Comparison of ENCODE assay signal across 11 mouse cellular contexts in the genomic region with DNA sequence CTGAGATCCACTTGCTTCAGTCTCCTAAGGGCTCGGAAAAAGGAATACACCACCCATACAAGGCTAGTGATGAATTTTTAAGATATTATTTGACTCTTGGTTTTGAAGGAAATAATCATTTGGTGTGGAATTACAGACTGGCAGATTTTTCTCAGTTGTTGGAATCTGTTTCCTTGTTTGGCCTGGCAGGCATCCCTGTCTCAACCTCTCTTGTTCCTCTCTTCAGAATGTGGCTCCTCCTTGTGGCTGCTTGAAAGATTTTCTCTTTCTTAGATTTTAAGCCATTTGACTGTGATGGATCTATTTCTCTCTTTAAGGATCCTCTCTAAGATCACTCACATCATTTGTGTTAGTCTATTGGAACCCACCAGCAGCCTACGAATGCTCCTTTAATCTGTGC. TPM values are rescaled to one million over a fixed set of nuclear protein-coding genes. Genes with fewer than 3 reads are reported as not detected.
DNase-seq lines count a peak whose midpoint lies in the region; ATAC-seq and TF ChIP-seq lines count a peak whose summit lies in the region.
"Had no signal": no experiment of that assay in that cellular context is flagged by ENCODE, and none has a peak within 500 bp of the region (broad histone marks: within the 10 kb centered on the region; RNA-seq: fewer than 3 reads in every experiment).

No protein-coding gene starts in this region.

- H3K4me3 ChIP-seq in liver, embryonic 14.5 days (ENCODE audit: insufficient read depth in 1 of 2, low read depth in 2 of 2, low read length in 2 of 2), result no peak overlapping the region
- H3K4me3 ChIP-seq in liver, embryonic 11.5 days (ENCODE audit: low read depth, low read length), result no peak overlapping the region
- H3K4me3 ChIP-seq: erythroblast, embryonic 14.5 days; liver, embryonic 13.5 days; stomach, embryonic 15.5 days had no signal

- no peaks in the 10 kb centered on the region for H3K9me3 ChIP-seq in liver, embryonic 14.5 days (ENCODE audit: control insufficient read depth, low read length)
- no peaks in the 10 kb centered on the region for H3K9me3 ChIP-seq in liver, embryonic 11.5 days (ENCODE audit: control insufficient read depth, low read length)
- H3K9me3 ChIP-seq: liver, embryonic 13.5 days; stomach, embryonic 15.5 days had no signal

- no peak overlapping the region for H3K4me2 ChIP-seq in liver, embryonic 14.5 days (ENCODE audit: low read depth)
- no peak overlapping the region for H3K4me2 ChIP-seq in liver, embryonic 11.5 days
- H3K4me2 ChIP-seq: liver, embryonic 13.5 days; stomach, embryonic 15.5 days had no signal

- TF ChIP-seq CTCF in liver, embryonic 14.5 days (IDR thresholded peaks at IDR 0.05; ENCODE audit: low read depth), result peak; percentile 27; the same call in 1 of the 2 replicates

- no peaks in the 10 kb centered on the region for H3K36me3 ChIP-seq in liver, embryonic 14.5 days (replicated peaks; ENCODE audit: control insufficient read depth, insufficient read depth, low read depth)
- no peaks in the 10 kb centered on the region for H3K36me3 ChIP-seq in liver, embryonic 11.5 days (ENCODE audit: control insufficient read depth, insufficient read depth, low read length)
- H3K36me3 ChIP-seq: liver, embryonic 13.5 days; stomach, embryonic 15.5 days had no signal

- peak; percentile 54 for DNase-seq in adrenal gland, postnatal 10 days
- DNase-seq in adrenal gland, postnatal 4 days (ENCODE audit: low spot score in 2 of 2), result no peak
- DNase-seq in liver, embryonic 14.5 days (ENCODE audit: low read depth in 3 of 3, low spot score in 3 of 3), result no peak
- DNase-seq in liver, embryonic 11.5 days (ENCODE audit: low spot score), result no peak
- DNase-seq in R1 (ENCODE audit: low read depth, low spot score), result peak; percentile 64
- DNase-seq in forelimb bud, embryonic 11.5 days (ENCODE audit: low read depth, low spot score), result peak; percentile 9
- DNase-seq in lung, postnatal 10 days, result peak; percentile 75
- DNase-seq in frontal cortex, postnatal 25 days (ENCODE audit: low spot score in 2 of 2), result no peak
- DNase-seq: liver, embryonic 13.5 days had no signal

- H3K27ac ChIP-seq in liver, embryonic 14.5 days, result no peak overlapping the region
- no peak overlapping the region for H3K27ac ChIP-seq in liver, embryonic 11.5 days (ENCODE audit: low read depth, low read length)
- H3K27ac ChIP-seq: liver, embryonic 13.5 days; stomach, embryonic 15.5 days had no signal

- no peak overlapping the region for H3K9ac ChIP-seq in liver, embryonic 14.5 days (replicated peaks)
- H3K9ac ChIP-seq in liver, embryonic 11.5 days (ENCODE audit: low read depth, low read length), result no peak overlapping the region
- H3K9ac ChIP-seq: liver, embryonic 13.5 days; stomach, embryonic 15.5 days had no signal

- no peaks in the 10 kb centered on the region for H3K27me3 ChIP-seq in liver, embryonic 14.5 days (ENCODE audit: control insufficient read depth, insufficient read depth, low read length)
- no peaks in the 10 kb centered on the region for H3K27me3 ChIP-seq in liver, embryonic 11.5 days (replicated peaks; ENCODE audit: control insufficient read depth, insufficient read depth, low read length)
- H3K27me3 ChIP-seq: liver, embryonic 13.5 days; stomach, embryonic 15.5 days had no signal

- ATAC-seq in liver, embryonic 14.5 days (ENCODE audit: insufficient read depth), result no peak
- ATAC-seq in liver, embryonic 11.5 days (replicated peaks; ENCODE audit: low FRiP score), result no peak

- TF ChIP-seq EP300 in liver, embryonic 14.5 days (IDR thresholded peaks at IDR 0.05; ENCODE audit: low read depth), result no peak

- H3K4me1 ChIP-seq in liver, embryonic 14.5 days (replicated peaks; ENCODE audit: control insufficient read depth in 2 of 2, insufficient read depth in 2 of 2, low read length in 1 of 2), result peaks cover 3% of the 10 kb centered on the region in 2 experiments; a peak in 2 of 4 replicates
- peaks cover 6% of the 10 kb centered on the region; the same call in 1 of the 2 replicates for H3K4me1 ChIP-seq in liver, embryonic 11.5 days (replicated peaks; ENCODE audit: control insufficient read depth, insufficient read depth, low read length)
- H3K4me1 ChIP-seq: stomach, embryonic 15.5 days had no signal

- WGBS in liver, embryonic 14.5 days (ENCODE audit: insufficient replicate concordance), result 64% methylated on average over 2 of the region's 2 CpGs
- 72% methylated on average over 2 of the region's 2 CpGs for WGBS in liver, embryonic 11.5 days

RNA-seq across cellular contexts. Expression of a gene that starts 4.9 kb away (rescaled TPM):
- total RNA-seq in adrenal gland, postnatal 10 days (2021), result 1 to 10 TPM; 4.6 to 4.9 TPM
- 1 to 10 TPM; 7.6 to 7.8 TPM for total RNA-seq in adrenal gland, postnatal 4 days (2021)
- 8.0 and 14.1 TPM in 2 replicates for polyA plus RNA-seq in liver, embryonic 14.5 days (2012; rRNA removed)
- 35.9 and 41.3 TPM in 2 replicates for polyA plus RNA-seq in liver, embryonic 14.5 days (2014; fragmentation: Nextera tagmentation; extraction: Ambion mirVana)
- polyA plus RNA-seq in liver, embryonic 11.5 days (2014; fragmentation: Nextera tagmentation; extraction: Ambion mirVana), result 47.6 and 48.8 TPM in 2 replicates

Comparison
In these comparisons a context has a peak if more than half of its experiments do, and no peak if none do; other contexts are left out.
1. DNase-seq: peak in adrenal gland, postnatal 10 days (single experiment), R1 (single experiment), forelimb bud, embryonic 11.5 days (single experiment) and lung, postnatal 10 days (single experiment); none in adrenal gland, postnatal 4 days (0 of 2), liver, embryonic 14.5 days (0 of 3), liver, embryonic 11.5 days (single experiment) and frontal cortex, postnatal 25 days (0 of 2).